Mouse (Mus musculus) midbrain, embryonic 16.5 days (tissue): ENCODE results near the gene Arl15. TPM values are rescaled to one million over a fixed set of nuclear protein-coding genes. Genes with fewer than 3 reads are reported as not detected.

Experiments
- ATAC-seq: fragments of 200-750 bp; cut with Nextera tagmentation; 2 replicates; pipeline ENCODE4 v1.8.0; 2017; ENCODE audit warnings: moderate TSS enrichment
- H3K27ac ChIP-seq: fragments of 300-500 bp; sonication (generic); 2 replicates; pipeline ENCODE4 v1.5.1; 2014; ENCODE audit warnings: mild to moderate bottlenecking, low read length, mixed read lengths
- H3K27me3 ChIP-seq: fragments of 300-500 bp; sonication (generic); 2 replicates; pipeline ENCODE4 v1.6.1; 2014; ENCODE audit warnings: low read depth, low read length, mixed read lengths; ENCODE audit not compliant: control insufficient read depth, insufficient read depth
- H3K36me3 ChIP-seq: fragments of 300-500 bp; sonication (generic); 2 replicates; pipeline ENCODE4 v1.6.1; 2014; ENCODE audit warnings: mild to moderate bottlenecking, low read length, moderate library complexity, mixed read lengths; ENCODE audit not compliant: control insufficient read depth, insufficient read depth
- H3K4me1 ChIP-seq: fragments of 300-500 bp; sonication (generic); 2 replicates; pipeline ENCODE4 v1.6.1; 2014; ENCODE audit warnings: mild to moderate bottlenecking, low read length, mixed read lengths; ENCODE audit not compliant: control insufficient read depth, insufficient read depth
- H3K4me2 ChIP-seq: fragments of 300-500 bp; sonication (generic); 2 replicates; pipeline ENCODE4 v1.6.1; 2014; ENCODE audit warnings: mild to moderate bottlenecking, low read length, mixed read lengths
- H3K4me3 ChIP-seq: fragments of 300-500 bp; sonication (generic); 2 replicates; pipeline ENCODE4 v1.5.1; 2014; ENCODE audit warnings: low read depth, mild to moderate bottlenecking, low read length, moderate library complexity, mixed read lengths
- H3K9ac ChIP-seq: fragments of 300-500 bp; sonication (generic); 2 replicates; pipeline ENCODE4 v1.6.1; 2014; ENCODE audit warnings: low read depth, low read length, mixed read lengths
- H3K9me3 ChIP-seq: fragments of 300-500 bp; sonication (generic); replicated peaks from 2 replicates; pipeline ENCODE4 v1.6.1; 2014; ENCODE audit warnings: mild to moderate bottlenecking, low read length, mixed read lengths; ENCODE audit not compliant: control insufficient read depth, poor library complexity, severe bottlenecking
- WGBS: fragments of 180-500 bp; shearing (Covaris S2); extraction: QIAGEN DNeasy Blood & Tissue Kit; methylation state at CpG from one replicate; pipeline ENCODE4 v1.1.7; 2014; 5-methylcytosine and 5-hydroxymethylcytosine counted together
- polyA plus RNA-seq: library from polyadenylated mRNA; unstranded; fragments of >200 nt; fragmentation: Nextera tagmentation; extraction: Ambion mirVana; gene quantifications from 2 replicates; pipeline ENCODE4 v1.2.1, GENCODE M21; 2015

Arl15 gene
- polyA plus RNA-seq, 1 experiment from 2014 or later, result 17.4 TPM

- ATAC-seq, result no peak
- 96% methylated on average over 2 of the region's 2 CpGs for WGBS
- H3K4me1 ChIP-seq, result no peaks in the 10 kb centered on the region; the same call in 1 of the 2 replicates
- no peak overlapping the region for H3K9ac ChIP-seq
- H3K36me3 ChIP-seq, result no peaks in the 10 kb centered on the region
- H3K9me3 ChIP-seq, result no peaks in the 10 kb centered on the region
- H3K4me3 ChIP-seq, result no peak overlapping the region
- H3K27ac ChIP-seq, result no peak overlapping the region
- H3K27me3 ChIP-seq, result no peaks in the 10 kb centered on the region
- no peak overlapping the region for H3K4me2 ChIP-seq
These were observed 73.4 kb downstream of the Arl15 start for GRCm38 (mm10) chr13:113867736-113868135.

- no peak overlapping the region for H3K4me3 ChIP-seq
- no peaks in the 10 kb centered on the region; the same call in 1 of the 2 replicates for H3K4me1 ChIP-seq
- whole genome bisulfite sequencing, result 67% methylated on average over 20 of the region's 20 CpGs
- H3K36me3 ChIP-seq, result 0 out of 2 replicates have a peak, but pooled peaks cover 3% of the 10 kb centered on the region
- no peak overlapping the region for H3K9ac ChIP-seq
- ATAC-seq, result no peak
- H3K4me2 ChIP-seq, result no peak overlapping the region
- H3K9me3 ChIP-seq, result no peaks in the 10 kb centered on the region
- H3K27ac ChIP-seq, result no peak overlapping the region
- no peaks in the 10 kb centered on the region for H3K27me3 ChIP-seq
These were observed 75.2 kb downstream of the Arl15 start for GRCm38 (mm10) chr13:113869212-113870205.

GRCm38 (mm10) chr13:113870403-113870802 lies 76.1 kb downstream of the Arl15 start:
- no peaks in the 10 kb centered on the region; the same call in 1 of the 2 replicates for H3K4me1 ChIP-seq
- no peak for ATAC-seq
- H3K4me2 ChIP-seq, result no peak overlapping the region
- H3K27ac ChIP-seq, result no peak overlapping the region
- H3K4me3 ChIP-seq, result no peak overlapping the region
- no peaks in the 10 kb centered on the region for H3K27me3 ChIP-seq
- WGBS, result 89% methylated on average over 15 of the region's 15 CpGs
- 0 out of 2 replicates have a peak, but pooled peaks cover 3% of the 10 kb centered on the region for H3K36me3 ChIP-seq
- H3K9ac ChIP-seq, result no peak overlapping the region
- no peaks in the 10 kb centered on the region for H3K9me3 ChIP-seq

- Histone ChIP-seq H3K4me3 (no peak overlapping the region), H3K36me3 (0 out of 2 replicates have a peak, but pooled peaks cover 3% of the 10 kb centered on the region), H3K27ac (no peak overlapping the region), H3K4me1 (no peaks in the 10 kb centered on the region; the same call in 1 of the 2 replicates), H3K27me3 (no peaks in the 10 kb centered on the region), H3K4me2 (no peak overlapping the region), H3K9ac (no peak overlapping the region), H3K9me3 (no peaks in the 10 kb centered on the region)
- WGBS, result 60% methylated on average over 13 of the region's 13 CpGs
- ATAC-seq, result no peak
These were observed 77.5 kb downstream of the Arl15 start for GRCm38 (mm10) chr13:113871853-113872252.

GRCm38 (mm10) chr13:113875724-113876123 lies 81.4 kb downstream of the Arl15 start:
- WGBS, result 80% methylated on average over 4 of the region's 4 CpGs
- Histone ChIP-seq H3K27me3 (no peaks in the 10 kb centered on the region), H3K9me3 (no peaks in the 10 kb centered on the region), H3K4me2 (no peak overlapping the region), H3K9ac (no peak overlapping the region), H3K4me3 (no peak overlapping the region), H3K36me3 (0 out of 2 replicates have a peak, but pooled peaks cover 3% of the 10 kb centered on the region), H3K27ac (no peak overlapping the region), H3K4me1 (peaks cover 22% of the 10 kb centered on the region)
- no peak for ATAC-seq

- no peak overlapping the region for H3K9ac ChIP-seq
- no peak for ATAC-seq
- H3K36me3 ChIP-seq, result 0 out of 2 replicates have a peak, but pooled peaks cover 3% of the 10 kb centered on the region
- no peak overlapping the region for H3K27ac ChIP-seq
- no peak overlapping the region for H3K4me2 ChIP-seq
- no peak overlapping the region for H3K4me3 ChIP-seq
- H3K4me1 ChIP-seq, result peaks cover 27% of the 10 kb centered on the region
- H3K27me3 ChIP-seq, result no peaks in the 10 kb centered on the region
- 11% methylated on average over 5 of the region's 5 CpGs for WGBS
- H3K9me3 ChIP-seq, result no peaks in the 10 kb centered on the region
These were observed 83.1 kb downstream of the Arl15 start for GRCm38 (mm10) chr13:113877420-113877819.

GRCm38 (mm10) chr13:113878571-113878970 lies 84.3 kb downstream of the Arl15 start:
- no peaks in the 10 kb centered on the region for H3K9me3 ChIP-seq
- no peak overlapping the region for H3K4me3 ChIP-seq
- WGBS, result 34% methylated on average over 12 of the region's 12 CpGs
- peaks cover 27% of the 10 kb centered on the region for H3K4me1 ChIP-seq
- peak overlapping the region; percentile 17; the same call in 1 of the 2 replicates for H3K4me2 ChIP-seq
- no peak for ATAC-seq
- no peak overlapping the region for H3K27ac ChIP-seq
- H3K9ac ChIP-seq, result no peak overlapping the region
- H3K27me3 ChIP-seq, result no peaks in the 10 kb centered on the region
- H3K36me3 ChIP-seq, result no peaks in the 10 kb centered on the region

- Histone ChIP-seq H3K9me3 (no peaks in the 10 kb centered on the region), H3K4me3 (no peak overlapping the region), H3K36me3 (no peaks in the 10 kb centered on the region), H3K27ac (no peak overlapping the region), H3K4me1 (peaks cover 27% of the 10 kb centered on the region), H3K9ac (no peak overlapping the region), H3K27me3 (no peaks in the 10 kb centered on the region), H3K4me2 (peak overlapping the region; percentile 45)
- ATAC-seq, result peak; percentile 66
- WGBS, result 12% methylated on average over 20 of the region's 20 CpGs
These were observed 85.5 kb downstream of the Arl15 start for GRCm38 (mm10) chr13:113879651-113880327.
